Mouse (Mus musculus): ENCODE measurements around the gene Stk40. TPM values are rescaled to one million over a fixed set of nuclear protein-coding genes. Genes with fewer than 3 reads are reported as not detected.
A peak's percentile ranks its signal among the peaks of the same experiment; 100 is the strongest.

Gene Stk40
- polyA plus RNA-seq, 1 experiment from 2014 or later, result 22.7 TPM

DNA sequence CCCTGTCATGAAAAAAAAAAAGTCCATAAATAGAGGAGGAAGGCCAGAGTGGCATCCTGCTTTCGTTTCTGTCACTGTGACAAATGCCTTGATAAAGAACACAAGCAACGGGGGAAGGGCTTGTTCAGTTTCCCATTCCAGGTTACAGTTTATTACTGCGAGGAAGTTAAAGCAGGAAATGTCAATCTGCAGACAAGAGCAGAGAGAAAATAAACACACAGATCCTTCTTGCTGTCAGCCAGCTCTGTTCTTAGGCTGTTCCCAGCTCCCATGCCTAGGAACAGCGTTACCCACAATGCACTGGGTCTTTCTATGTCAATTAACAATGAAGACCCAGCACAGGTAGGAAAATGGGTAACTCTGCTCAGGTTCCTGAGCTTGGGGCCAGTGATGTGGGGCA, 51.4 kb downstream of the Stk40 start:
- Histone ChIP-seq H3K4me2 (ENCODE audit: low read depth, low read length) (no peak overlapping the region), H3K4me1 (ENCODE audit: control insufficient read depth, insufficient read depth, low read length) (peaks cover 7% of the 10 kb centered on the region; the same call in 1 of the 2 replicates), H3K9me3 (replicated peaks; ENCODE audit: control insufficient read depth, low read length) (no peaks in the 10 kb centered on the region), H3K9ac (replicated peaks; ENCODE audit: low read length) (no peak overlapping the region), H3K27me3 (ENCODE audit: control insufficient read depth, insufficient read depth, low read length) (no peaks in the 10 kb centered on the region), H3K27ac (replicated peaks; ENCODE audit: low read depth, low read length) (no peak overlapping the region), H3K4me3 (ENCODE audit: low read depth, low read length) (no peak overlapping the region), H3K36me3 (replicated peaks; ENCODE audit: control insufficient read depth, insufficient read depth, low read depth, low read length) (no peaks in the 10 kb centered on the region)
- ATAC-seq (replicated peaks; ENCODE audit: insufficient number of reproducible peaks, low FRiP score, low TSS enrichment, low read depth) (no peak), DNase-seq (ENCODE audit: low spot score) (peak; percentile 11)
- WGBS, result 43% methylated on average over 4 of the region's 4 CpGs

GRCm38 (mm10) chr4:126155869-126156268, 52.1 kb downstream of the Stk40 start:
- peak; percentile 13 for DNase-seq (ENCODE audit: low spot score)
- WGBS, result 48% methylated on average over 2 of the region's 2 CpGs
- peak overlapping the region; percentile 72; the same call in 1 of the 2 replicates for H3K27ac ChIP-seq (replicated peaks; ENCODE audit: low read depth, low read length)
- no peaks in the 10 kb centered on the region for H3K9me3 ChIP-seq (replicated peaks; ENCODE audit: control insufficient read depth, low read length)
- no peaks in the 10 kb centered on the region for H3K36me3 ChIP-seq (replicated peaks; ENCODE audit: control insufficient read depth, insufficient read depth, low read depth, low read length)
- H3K4me1 ChIP-seq (ENCODE audit: control insufficient read depth, insufficient read depth, low read length), result peaks cover 5% of the 10 kb centered on the region; the same call in 1 of the 2 replicates
- no peak overlapping the region for H3K4me2 ChIP-seq (ENCODE audit: low read depth, low read length)
- 0 out of 2 replicates have a peak, but pooled peaks have one; percentile 13 for ATAC-seq (replicated peaks; ENCODE audit: insufficient number of reproducible peaks, low FRiP score, low TSS enrichment, low read depth)
- H3K4me3 ChIP-seq (ENCODE audit: low read depth, low read length), result no peak overlapping the region
- H3K9ac ChIP-seq (replicated peaks; ENCODE audit: low read length), result no peak overlapping the region; the same call in 1 of the 2 replicates
- H3K27me3 ChIP-seq (ENCODE audit: control insufficient read depth, insufficient read depth, low read length), result no peaks in the 10 kb centered on the region

- 58% methylated on average over 5 of the region's 5 CpGs for WGBS
- ATAC-seq (replicated peaks; ENCODE audit: insufficient number of reproducible peaks, low FRiP score, low TSS enrichment, low read depth) (no peak), DNase-seq (ENCODE audit: low spot score) (peak; percentile 37)
Observed at GRCm38 (mm10) chr4:126156617-126157016, 52.9 kb downstream of the Stk40 start.

GRCm38 (mm10) chr4:126157562-126157961, 53.8 kb downstream of the Stk40 start:
- Histone ChIP-seq H3K27ac (replicated peaks; ENCODE audit: low read depth, low read length) (no peak overlapping the region), H3K36me3 (replicated peaks; ENCODE audit: control insufficient read depth, insufficient read depth, low read depth, low read length) (no peaks in the 10 kb centered on the region), H3K4me1 (ENCODE audit: control insufficient read depth, insufficient read depth, low read length) (no peaks in the 10 kb centered on the region; the same call in 1 of the 2 replicates), H3K27me3 (ENCODE audit: control insufficient read depth, insufficient read depth, low read length) (no peaks in the 10 kb centered on the region), H3K4me2 (ENCODE audit: low read depth, low read length) (no peak overlapping the region), H3K9me3 (replicated peaks; ENCODE audit: control insufficient read depth, low read length) (no peaks in the 10 kb centered on the region), H3K9ac (replicated peaks; ENCODE audit: low read length) (no peak overlapping the region), H3K4me3 (ENCODE audit: low read depth, low read length) (no peak overlapping the region)
- 87% methylated on average over 6 of the region's 6 CpGs for whole genome bisulfite sequencing
- no peak for ATAC-seq (replicated peaks; ENCODE audit: insufficient number of reproducible peaks, low FRiP score, low TSS enrichment, low read depth)
- DNase-seq (ENCODE audit: low spot score), result no peak

More at GRCm38 (mm10) chr4:126156617-126157016, 52.9 kb downstream of the Stk40 start:
- no peak overlapping the region for H3K4me2 ChIP-seq (ENCODE audit: low read depth, low read length)
- H3K27me3 ChIP-seq (ENCODE audit: control insufficient read depth, insufficient read depth, low read length), result no peaks in the 10 kb centered on the region
- H3K4me3 ChIP-seq (ENCODE audit: low read depth, low read length), result no peak overlapping the region
- H3K4me1 ChIP-seq (ENCODE audit: control insufficient read depth, insufficient read depth, low read length), result no peaks in the 10 kb centered on the region; the same call in 1 of the 2 replicates
- H3K9me3 ChIP-seq (replicated peaks; ENCODE audit: control insufficient read depth, low read length), result no peaks in the 10 kb centered on the region
- no peaks in the 10 kb centered on the region for H3K36me3 ChIP-seq (replicated peaks; ENCODE audit: control insufficient read depth, insufficient read depth, low read depth, low read length)
- no peak overlapping the region for H3K9ac ChIP-seq (replicated peaks; ENCODE audit: low read length)
- no peak overlapping the region for H3K27ac ChIP-seq (replicated peaks; ENCODE audit: low read depth, low read length)

DNA sequence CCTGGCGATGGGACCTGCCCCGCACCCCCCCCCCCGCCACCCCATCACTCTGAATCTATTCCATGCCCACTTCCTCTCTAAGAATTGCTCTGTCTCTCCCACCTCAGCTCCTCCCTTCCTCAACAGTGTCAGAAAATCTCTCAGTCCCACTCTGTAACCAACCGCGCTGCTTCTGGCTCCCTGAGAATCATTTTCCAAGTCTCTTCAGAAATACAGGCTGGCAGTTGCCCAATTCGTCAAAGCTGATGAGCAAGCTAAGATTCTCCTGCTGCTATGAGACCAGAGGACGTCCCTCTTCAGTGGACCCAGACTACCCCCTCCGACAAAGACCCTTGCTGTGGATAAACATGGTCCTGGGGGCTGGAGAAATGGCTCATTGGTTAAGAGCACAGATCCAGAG, 55.7 kb downstream of the Stk40 start:
- Histone ChIP-seq H3K27ac (replicated peaks; ENCODE audit: low read depth, low read length) (no peak overlapping the region), H3K27me3 (ENCODE audit: control insufficient read depth, insufficient read depth, low read length) (no peaks in the 10 kb centered on the region), H3K9ac (replicated peaks; ENCODE audit: low read length) (no peak overlapping the region), H3K9me3 (replicated peaks; ENCODE audit: control insufficient read depth, low read length) (no peaks in the 10 kb centered on the region), H3K4me3 (ENCODE audit: low read depth, low read length) (no peak overlapping the region), H3K4me2 (ENCODE audit: low read depth, low read length) (no peak overlapping the region), H3K4me1 (ENCODE audit: control insufficient read depth, insufficient read depth, low read length) (no peaks in the 10 kb centered on the region; the same call in none of the 2 replicates), H3K36me3 (replicated peaks; ENCODE audit: control insufficient read depth, insufficient read depth, low read depth, low read length) (no peaks in the 10 kb centered on the region)
- 84% methylated on average over 8 of the region's 8 CpGs for whole genome bisulfite sequencing
- DNase-seq (ENCODE audit: low spot score) (no peak), ATAC-seq (replicated peaks; ENCODE audit: insufficient number of reproducible peaks, low FRiP score, low TSS enrichment, low read depth) (no peak)

GRCm38 (mm10) chr4:126160981-126161380, 57.2 kb downstream of the Stk40 start:
- Histone ChIP-seq H3K9ac (replicated peaks; ENCODE audit: low read length) (no peak overlapping the region), H3K27me3 (ENCODE audit: control insufficient read depth, insufficient read depth, low read length) (no peaks in the 10 kb centered on the region), H3K4me3 (ENCODE audit: low read depth, low read length) (no peak overlapping the region), H3K9me3 (replicated peaks; ENCODE audit: control insufficient read depth, low read length) (no peaks in the 10 kb centered on the region), H3K4me2 (ENCODE audit: low read depth, low read length) (no peak overlapping the region), H3K27ac (replicated peaks; ENCODE audit: low read depth, low read length) (no peak overlapping the region), H3K36me3 (replicated peaks; ENCODE audit: control insufficient read depth, insufficient read depth, low read depth, low read length) (peaks cover 2% of the 10 kb centered on the region; the same call in 1 of the 2 replicates), H3K4me1 (ENCODE audit: control insufficient read depth, insufficient read depth, low read length) (no peaks in the 10 kb centered on the region; the same call in none of the 2 replicates)
- DNase-seq (ENCODE audit: low spot score), result no peak
- ATAC-seq (replicated peaks; ENCODE audit: insufficient number of reproducible peaks, low FRiP score, low TSS enrichment, low read depth), result no peak
- WGBS, result 86% methylated on average over 8 of the region's 8 CpGs

DNA sequence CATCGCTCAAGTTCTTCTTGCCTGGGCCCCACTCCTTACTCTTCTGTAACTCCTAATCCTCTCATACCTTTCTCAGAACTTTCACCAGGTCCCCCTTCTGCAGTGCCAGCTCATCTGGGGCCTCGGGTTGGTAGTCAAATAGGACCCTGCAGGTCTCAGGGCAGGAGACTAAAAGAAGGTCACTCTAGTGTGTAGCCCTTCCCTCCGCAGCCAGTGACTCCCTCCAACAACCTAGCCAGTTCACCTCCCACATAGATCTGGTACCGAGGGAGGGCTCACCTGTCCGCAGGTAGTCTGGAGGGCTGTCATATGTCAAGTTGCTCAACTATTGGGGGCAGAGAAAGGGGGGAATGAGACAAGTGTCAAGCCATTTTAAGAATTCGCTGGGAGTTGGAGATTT, 57.7 kb downstream of the Stk40 start:
- H3K9me3 ChIP-seq (replicated peaks; ENCODE audit: control insufficient read depth, low read length), result no peaks in the 10 kb centered on the region
- no peak overlapping the region for H3K4me3 ChIP-seq (ENCODE audit: low read depth, low read length)
- H3K4me1 ChIP-seq (ENCODE audit: control insufficient read depth, insufficient read depth, low read length), result no peaks in the 10 kb centered on the region; the same call in none of the 2 replicates
- H3K27me3 ChIP-seq (ENCODE audit: control insufficient read depth, insufficient read depth, low read length), result no peaks in the 10 kb centered on the region
- DNase-seq (ENCODE audit: low spot score) (no peak), ATAC-seq (replicated peaks; ENCODE audit: insufficient number of reproducible peaks, low FRiP score, low TSS enrichment, low read depth) (no peak)
- peaks cover 3% of the 10 kb centered on the region for H3K36me3 ChIP-seq (replicated peaks; ENCODE audit: control insufficient read depth, insufficient read depth, low read depth, low read length)
- WGBS, result 88% methylated on average over 6 of the region's 6 CpGs
- no peak overlapping the region for H3K4me2 ChIP-seq (ENCODE audit: low read depth, low read length)
- H3K9ac ChIP-seq (replicated peaks; ENCODE audit: low read length), result no peak overlapping the region
- no peak overlapping the region for H3K27ac ChIP-seq (replicated peaks; ENCODE audit: low read depth, low read length)

DNA sequence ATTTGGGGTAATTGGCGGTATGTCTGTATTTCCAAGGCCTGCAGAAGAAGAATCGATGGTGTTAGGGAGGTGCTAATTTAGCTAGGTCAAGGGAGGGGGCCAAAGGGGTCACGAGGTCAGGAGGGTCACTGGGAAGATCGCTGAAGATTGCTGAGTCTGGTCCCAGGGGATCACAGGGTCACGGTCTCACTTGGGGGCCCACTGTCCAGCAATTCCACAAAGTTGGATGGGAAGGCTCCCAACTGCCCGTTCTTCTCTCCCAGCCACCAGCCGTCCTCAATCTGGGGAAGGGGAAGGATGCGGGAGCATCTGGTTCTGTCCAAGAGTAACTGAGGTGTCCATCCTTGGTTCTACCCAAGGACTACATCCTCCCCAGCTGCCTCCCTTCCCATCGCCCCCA, 58.2 kb downstream of the Stk40 start:
- Histone ChIP-seq H3K9me3 (replicated peaks; ENCODE audit: control insufficient read depth, low read length) (no peaks in the 10 kb centered on the region), H3K27ac (replicated peaks; ENCODE audit: low read depth, low read length) (no peak overlapping the region), H3K4me3 (ENCODE audit: low read depth, low read length) (peak overlapping the region; percentile 61), H3K27me3 (ENCODE audit: control insufficient read depth, insufficient read depth, low read length) (no peaks in the 10 kb centered on the region), H3K4me1 (ENCODE audit: control insufficient read depth, insufficient read depth, low read length) (no peaks in the 10 kb centered on the region; the same call in 1 of the 2 replicates), H3K36me3 (replicated peaks; ENCODE audit: control insufficient read depth, insufficient read depth, low read depth, low read length) (peaks cover 3% of the 10 kb centered on the region), H3K4me2 (ENCODE audit: low read depth, low read length) (peak overlapping the region; percentile 99), H3K9ac (replicated peaks; ENCODE audit: low read length) (peak overlapping the region; percentile 78; the same call in 1 of the 2 replicates)
- WGBS, result 49% methylated on average over 9 of the region's 9 CpGs
- no peak for ATAC-seq (replicated peaks; ENCODE audit: insufficient number of reproducible peaks, low FRiP score, low TSS enrichment, low read depth)
- DNase-seq (ENCODE audit: low spot score), result no peak
